Mouse (Mus musculus) gonadal fat pad, adult 2 months (tissue): ENCODE measurements at regions not wholly inside any gene's neighbourhood (a gene's known extent, or its start where the extent isn't known, plus 50 kb on each side); places are given as distances from the start of the nearest gene placed in this dataset.

Source experiments
- DNase-seq: peaks from one replicate; pipeline ENCODE4 v3.0.0-alpha.2; 2012; ENCODE audit warnings: low read depth

DNA sequence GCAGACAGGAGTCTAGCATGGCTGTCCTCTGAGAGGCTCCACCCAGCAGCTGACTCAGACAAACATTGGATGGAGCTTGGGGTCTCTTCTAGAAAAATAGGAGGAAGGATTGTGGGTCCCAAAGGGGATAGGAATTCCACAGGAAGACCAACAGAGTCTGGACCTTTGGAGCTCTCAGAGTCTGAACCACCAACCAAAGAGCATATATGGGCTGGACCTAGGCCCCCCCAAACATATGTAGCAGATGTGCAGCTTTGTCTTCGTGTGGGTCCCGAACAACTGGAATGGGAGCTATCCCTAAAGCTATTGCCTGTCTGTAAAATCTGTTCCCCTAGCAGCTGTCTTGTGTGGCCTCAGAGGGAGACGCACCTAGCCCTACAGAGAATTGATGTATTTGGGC lies 50.1 kb upstream of the Cpm start:
- no peak for DNase-seq

DNA sequence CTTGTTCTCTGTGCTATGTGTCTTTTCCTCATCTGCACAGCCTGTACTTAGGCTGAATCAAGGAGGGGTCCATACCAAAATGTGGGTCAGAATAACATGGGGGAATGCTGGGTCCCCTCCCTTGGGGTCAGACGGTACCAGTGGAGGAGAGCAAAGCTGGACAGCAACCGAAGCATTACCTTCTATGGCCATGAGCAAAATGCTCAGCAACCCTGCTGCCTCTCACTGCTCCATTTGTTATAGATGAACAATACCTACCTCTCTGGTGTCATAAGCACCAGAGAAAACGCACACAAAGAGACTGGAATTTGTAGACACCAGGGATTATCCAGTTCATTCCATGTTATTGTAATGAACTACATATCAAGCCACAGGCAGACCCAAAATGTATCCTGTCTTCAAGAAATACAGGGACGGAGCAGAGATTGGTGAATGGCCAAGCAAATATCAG lies 50.6 kb upstream of the Cpm start:
- no peak for DNase-seq

DNA sequence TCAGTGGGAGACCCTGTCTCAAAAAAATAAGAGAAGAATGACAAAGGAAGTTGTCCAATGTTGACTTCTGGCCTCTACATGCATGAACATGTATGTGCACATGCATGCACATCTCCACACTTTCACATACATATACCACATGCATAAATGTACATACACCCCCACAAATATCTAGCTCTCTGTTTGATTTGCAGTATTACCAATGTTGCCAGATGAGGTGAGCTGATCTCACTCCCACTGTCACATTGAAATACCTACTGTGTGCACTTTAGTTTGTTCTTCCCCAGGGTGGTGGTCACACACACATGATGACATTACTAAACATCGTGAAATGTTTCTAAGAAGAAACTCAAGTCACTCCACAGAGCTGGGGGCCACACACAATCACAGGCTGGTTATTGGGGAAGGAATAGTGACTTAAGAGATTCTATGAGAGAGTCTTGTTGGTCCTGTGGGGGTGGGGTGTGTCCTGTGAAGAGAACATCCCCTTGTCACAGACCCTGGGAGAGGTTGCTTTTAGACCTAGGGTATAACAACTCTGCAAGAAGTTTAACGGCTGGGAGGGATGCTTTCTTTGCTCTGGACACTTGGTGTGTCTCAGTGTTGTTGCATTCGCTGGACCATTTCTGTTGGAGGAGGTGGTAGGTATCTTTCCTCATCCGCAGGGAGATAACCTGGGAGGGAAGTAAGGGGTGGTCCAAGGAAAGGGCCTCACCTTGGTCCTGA lies 51.2 kb upstream of the Cpm start:
- DNase-seq, result no peak

DNA sequence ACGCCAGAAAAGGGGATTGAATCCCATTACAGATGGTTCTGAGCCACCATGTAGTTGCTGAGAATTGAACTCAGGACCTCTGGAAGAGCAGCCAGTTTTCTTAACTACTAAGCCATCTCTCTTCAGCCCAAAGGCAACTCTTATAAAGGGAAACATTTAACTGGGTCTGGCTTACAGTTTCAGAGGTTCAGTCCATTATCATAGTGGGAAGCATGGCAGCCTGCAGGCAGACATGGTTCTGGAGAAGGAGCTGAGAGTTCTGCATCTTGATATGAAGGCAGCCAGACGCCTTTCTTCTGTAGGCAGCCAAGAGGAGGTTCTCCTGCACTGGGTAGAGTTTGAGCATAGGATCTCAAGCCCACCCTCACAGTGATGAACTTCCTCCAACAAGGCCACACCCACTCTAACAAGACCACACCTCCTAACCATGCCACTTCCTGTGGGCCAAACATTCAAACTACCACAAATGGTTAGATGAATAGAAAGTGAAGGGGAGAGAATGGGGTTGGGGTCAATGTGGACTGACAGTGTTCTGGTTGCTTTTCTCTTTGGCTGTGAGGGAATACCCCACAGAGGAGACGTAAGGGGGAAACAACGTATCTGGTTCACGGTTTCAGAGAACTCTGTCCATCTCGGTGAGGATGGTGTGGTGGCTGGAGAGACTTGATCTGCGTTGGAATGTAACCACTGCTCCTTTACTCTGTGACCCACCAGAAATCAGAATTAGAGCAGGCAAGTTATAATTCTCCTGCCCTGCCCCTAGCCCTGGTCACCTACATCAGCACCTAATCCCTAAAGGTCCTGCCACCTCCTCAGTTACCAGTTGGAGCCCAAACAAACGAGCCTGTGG lies 52.2 kb upstream of the Cpm start:
- DNase-seq, result no peak

DNA sequence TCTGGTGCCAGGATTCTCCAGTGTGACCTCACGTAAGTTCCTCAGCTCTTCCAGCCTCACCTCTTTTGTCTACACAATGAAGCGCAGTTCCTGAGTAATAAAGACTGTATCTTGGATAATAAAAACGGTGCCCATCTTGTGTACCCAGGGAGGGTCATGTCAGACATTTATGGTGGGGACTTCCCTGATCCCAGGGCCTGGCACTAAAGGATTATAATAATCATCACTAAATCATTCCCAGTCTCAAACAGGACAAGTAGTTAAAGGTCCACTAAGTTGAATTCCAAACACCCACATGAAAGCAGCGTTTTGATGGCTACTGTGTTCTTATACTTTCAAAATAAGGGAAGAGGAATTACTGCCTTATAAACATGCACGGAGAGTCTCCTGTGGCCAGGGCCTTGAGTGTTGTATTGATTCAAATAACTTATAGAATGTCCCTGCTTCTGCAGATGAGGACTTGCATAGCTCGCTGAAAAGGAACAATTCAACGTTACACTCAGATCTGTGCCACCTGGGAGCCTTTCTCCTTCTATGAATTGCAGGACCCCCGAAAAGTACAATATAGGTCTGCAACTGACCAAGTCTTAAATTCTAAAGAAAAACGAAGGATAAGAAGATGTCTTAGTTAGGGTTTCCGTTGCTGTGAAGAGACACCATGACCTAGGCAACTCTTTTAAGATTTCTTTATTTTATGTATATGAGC lies 53.0 kb upstream of the Cpm start:
- DNase-seq, result no peak

GRCm38 (mm10) chr10:117575404-117576153 lies 53.7 kb upstream of the Cpm start:
- no peak for DNase-seq

- DNase-seq, result no peak
Observed at GRCm38 (mm10) chr10:117574915-117575314, 54.4 kb upstream of the Cpm start.

- no peak for DNase-seq
Observed at GRCm38 (mm10) chr10:117574056-117574727, 55.1 kb upstream of the Cpm start.

DNA sequence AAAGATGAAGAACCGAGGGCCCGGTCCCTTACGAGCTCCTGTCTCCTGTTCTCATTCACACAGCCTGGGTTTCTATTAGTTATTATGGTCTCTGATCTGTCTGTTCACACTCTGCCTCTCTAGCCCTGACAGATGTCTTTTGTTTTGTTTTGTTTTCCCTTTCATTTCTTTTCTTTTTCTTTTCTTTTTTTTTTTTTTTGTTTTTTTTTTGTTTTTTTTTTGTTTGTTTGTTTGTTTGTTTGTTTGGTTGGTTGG lies 55.8 kb upstream of the Cpm start:
- DNase-seq, result no peak

GRCm38 (mm10) chr10:117572746-117573595 lies 56.3 kb upstream of the Cpm start:
- DNase-seq, result no peak

DNA sequence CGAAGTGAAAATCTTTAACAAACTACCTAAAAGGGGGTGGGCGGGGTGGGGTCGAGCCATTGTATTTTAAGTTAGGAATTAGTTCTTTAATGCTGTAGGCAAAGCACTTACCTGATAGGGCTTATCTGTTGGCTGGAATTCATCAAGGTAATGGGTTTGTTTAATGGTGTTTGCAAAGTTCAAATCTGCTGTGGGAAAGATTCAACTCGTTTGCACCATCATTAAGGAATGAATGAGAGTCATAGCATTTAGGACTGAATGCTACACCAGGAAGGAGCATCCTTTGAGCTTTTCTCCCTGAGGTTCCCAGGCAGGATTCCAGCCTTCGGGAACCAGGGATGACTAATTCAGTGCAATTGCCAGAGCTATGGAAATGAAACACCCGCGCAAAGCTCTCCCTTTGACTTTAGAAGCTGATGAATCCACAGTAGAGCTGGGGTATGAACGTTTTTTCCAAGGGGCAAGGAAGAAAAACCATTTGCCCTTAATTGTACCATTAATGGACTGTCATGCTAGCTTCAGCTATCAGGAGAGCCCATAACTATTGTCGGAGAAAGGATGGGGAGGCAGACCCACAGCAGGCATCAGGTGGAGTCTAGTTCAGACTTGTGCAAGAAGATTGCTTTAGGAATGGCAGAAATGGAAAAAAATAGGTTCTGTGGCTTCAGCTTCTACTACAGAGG lies 57.3 kb upstream of the Cpm start:
- DNase-seq, result no peak

GRCm38 (mm10) chr10:117570971-117571861 lies 58.1 kb upstream of the Cpm start:
- DNase-seq, result no peak

GRCm38 (mm10) chr10:117570091-117570970 lies 59.0 kb upstream of the Cpm start:
- no peak for DNase-seq

GRCm38 (mm10) chr10:117569301-117570079 lies 59.8 kb upstream of the Cpm start:
- no peak for DNase-seq

- DNase-seq, result no peak
Observed at GRCm38 (mm10) chr10:117568472-117569300, 60.6 kb upstream of the Cpm start.

DNA sequence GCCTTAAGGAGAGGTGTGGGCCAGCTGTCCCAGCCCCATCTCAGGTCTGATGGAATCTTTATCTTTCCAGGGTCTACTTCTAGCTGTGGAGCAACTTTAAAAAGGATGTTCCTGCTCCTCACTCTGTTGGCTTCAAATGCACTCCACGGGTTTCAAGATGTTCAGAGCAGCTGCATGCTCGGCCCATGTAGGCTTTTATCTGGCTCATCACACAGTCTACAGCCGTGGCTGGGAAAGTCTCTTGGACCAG lies 61.2 kb upstream of the Cpm start:
- DNase-seq, result no peak
